Mouse (Mus musculus) forebrain, embryonic 16.5 days (tissue): Measurements from ENCODE around the gene Cap2. TPM values are rescaled to one million over a fixed set of nuclear protein-coding genes. Genes with fewer than 3 reads are reported as not detected.
A peak's percentile ranks its signal among the peaks of the same experiment; 100 is the strongest.

Source experiments
- ATAC-seq: fragments of 200-750 bp; cut with Nextera tagmentation; 2 replicates; pipeline ENCODE4 v1.8.0; 2017; ENCODE audit warnings: mild to moderate bottlenecking, moderate library complexity
- H3K27ac ChIP-seq: fragments of 300-500 bp; sonication (generic); 2 replicates; pipeline ENCODE4 v1.5.1; 2014; ENCODE audit warnings: low read length, control low read depth
- H3K27me3 ChIP-seq: fragments of 300-500 bp; sonication (generic); replicated peaks from 2 replicates; pipeline ENCODE4 v1.6.1; 2014; ENCODE audit warnings: low read length; ENCODE audit not compliant: control insufficient read depth, insufficient read depth
- H3K36me3 ChIP-seq: fragments of 300-500 bp; sonication (generic); 2 replicates; pipeline ENCODE4 v1.6.1; 2014; ENCODE audit not compliant: control insufficient read depth, insufficient read depth
- H3K4me1 ChIP-seq: fragments of 300-500 bp; sonication (generic); replicated peaks from 2 replicates; pipeline ENCODE4 v1.6.1; 2014; ENCODE audit warnings: low read length; ENCODE audit not compliant: control insufficient read depth, insufficient read depth
- H3K4me2 ChIP-seq: fragments of 300-500 bp; sonication (generic); 2 replicates; pipeline ENCODE4 v1.6.1; 2014; ENCODE audit warnings: mild to moderate bottlenecking, low read length, control low read depth
- H3K4me3 ChIP-seq: fragments of 300-500 bp; sonication (generic); replicated peaks from 2 replicates; pipeline ENCODE4 v1.5.1; 2014; ENCODE audit warnings: mild to moderate bottlenecking, low read length, control low read depth
- H3K9ac ChIP-seq: fragments of 300-500 bp; sonication (generic); replicated peaks from 2 replicates; pipeline ENCODE4 v1.6.1; 2014; ENCODE audit warnings: low read depth, low read length, control low read depth
- H3K9me3 ChIP-seq: fragments of 300-500 bp; sonication (generic); 2 replicates; pipeline ENCODE4 v1.6.1; 2016; ENCODE audit warnings: low read length; ENCODE audit not compliant: control insufficient read depth
- WGBS: fragments of 180-500 bp; shearing (Covaris S2); extraction: QIAGEN DNeasy Blood & Tissue Kit; methylation state at CpG from one replicate; pipeline ENCODE4 v1.1.7; 2014; 5-methylcytosine and 5-hydroxymethylcytosine counted together
- polyA plus RNA-seq: library from polyadenylated mRNA; unstranded; fragments of >200 nt; fragmentation: Nextera tagmentation; extraction: Ambion mirVana; gene quantifications from 2 replicates; pipeline ENCODE4 v1.2.1, GENCODE M21; 2015

Cap2 gene
- polyA plus RNA-seq, 1 experiment from 2014 or later, result 15.6 TPM

DNA sequence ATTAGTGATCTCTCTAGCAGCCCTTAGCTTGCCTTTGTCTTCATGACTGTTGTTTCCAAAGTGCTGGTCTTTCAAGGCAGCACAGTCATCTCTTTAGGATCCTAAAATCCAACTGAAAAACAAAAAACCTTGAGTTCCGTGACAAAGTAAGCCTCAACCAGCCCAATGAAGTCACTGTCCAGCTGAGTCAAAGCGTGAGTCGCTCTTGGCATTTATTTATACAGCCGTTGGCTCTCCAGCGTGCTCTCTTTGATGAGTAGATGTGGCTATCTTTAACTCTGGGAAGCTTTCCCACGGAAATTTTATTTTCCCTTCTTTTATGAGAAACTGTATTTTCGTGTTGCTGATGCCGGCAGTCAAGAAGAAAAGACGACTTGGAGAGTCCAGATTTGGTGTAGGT, 125.0 kb downstream of the Cap2 start:
- peaks cover 8% of the 10 kb centered on the region for H3K4me1 ChIP-seq
- WGBS, result 87% methylated on average over 9 of the region's 9 CpGs
- no peak overlapping the region for H3K4me3 ChIP-seq

DNA sequence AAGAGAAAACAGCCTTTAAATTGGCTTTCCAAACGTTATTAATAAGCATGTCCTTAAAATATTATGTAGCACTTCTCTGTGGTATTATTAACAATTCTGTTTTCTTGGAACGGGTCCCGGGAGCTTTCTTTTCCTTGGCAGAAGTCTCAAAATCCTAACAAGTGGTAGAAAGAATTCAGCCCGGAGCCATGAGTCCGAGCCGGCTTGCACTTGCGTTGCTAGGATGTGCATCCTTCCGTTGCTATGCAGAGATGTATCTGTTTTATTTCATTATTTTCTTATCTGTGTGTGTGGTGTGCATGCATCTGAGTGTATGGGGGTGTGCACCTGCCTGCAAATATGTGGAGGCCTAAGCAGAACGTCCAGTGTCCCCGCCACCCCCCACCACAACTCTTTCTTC, 126.2 kb downstream of the Cap2 start:
- H3K4me1 ChIP-seq, result peaks cover 8% of the 10 kb centered on the region

More for the DNA sequence above, 125.0 kb downstream of the Cap2 start:
- H3K27me3 ChIP-seq, result no peaks in the 10 kb centered on the region
- no peak overlapping the region for H3K9ac ChIP-seq
- H3K9me3 ChIP-seq, result no peaks in the 10 kb centered on the region
- no peaks in the 10 kb centered on the region for H3K36me3 ChIP-seq
- H3K27ac ChIP-seq, result no peak overlapping the region
- H3K4me2 ChIP-seq, result no peak overlapping the region
- ATAC-seq, result no peak

DNA sequence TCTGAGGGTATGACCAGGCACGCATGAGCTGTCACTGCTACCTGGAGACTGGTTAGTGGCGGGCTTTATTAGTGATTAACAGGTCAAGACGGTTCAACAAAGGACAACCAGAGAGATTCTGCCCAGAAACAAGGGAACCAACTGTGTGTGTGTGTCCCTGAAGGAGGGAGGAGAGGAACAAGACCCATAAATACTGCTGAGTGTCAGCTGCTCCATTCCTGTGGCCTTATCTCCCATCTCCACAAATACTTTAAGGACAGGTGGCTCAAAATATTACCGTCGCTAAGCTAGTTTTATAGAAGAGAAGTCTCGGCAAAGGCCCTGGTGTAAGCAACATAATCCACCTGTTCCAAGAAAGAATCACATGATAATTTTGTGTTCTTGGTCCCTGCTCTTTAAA, 127.7 kb downstream of the Cap2 start:
- no peak overlapping the region for H3K4me2 ChIP-seq
- H3K36me3 ChIP-seq, result no peaks in the 10 kb centered on the region
- ATAC-seq, result no peak
- no peak overlapping the region for H3K9ac ChIP-seq
- H3K9me3 ChIP-seq, result no peaks in the 10 kb centered on the region
- H3K27me3 ChIP-seq, result no peaks in the 10 kb centered on the region
- WGBS, result 96% methylated on average over 6 of the region's 6 CpGs
- H3K4me3 ChIP-seq, result no peak overlapping the region
- H3K27ac ChIP-seq, result no peak overlapping the region
- peaks cover 21% of the 10 kb centered on the region for H3K4me1 ChIP-seq

More for the DNA sequence above, 126.2 kb downstream of the Cap2 start:
- no peak overlapping the region for H3K27ac ChIP-seq
- H3K36me3 ChIP-seq, result no peaks in the 10 kb centered on the region
- ATAC-seq, result peak; percentile 71; the same call in 1 of the 2 replicates
- no peak overlapping the region for H3K4me2 ChIP-seq
- WGBS, result 41% methylated on average over 10 of the region's 10 CpGs
- H3K9ac ChIP-seq, result no peak overlapping the region
- H3K9me3 ChIP-seq, result no peaks in the 10 kb centered on the region
- no peaks in the 10 kb centered on the region for H3K27me3 ChIP-seq
- no peak overlapping the region for H3K4me3 ChIP-seq

DNA sequence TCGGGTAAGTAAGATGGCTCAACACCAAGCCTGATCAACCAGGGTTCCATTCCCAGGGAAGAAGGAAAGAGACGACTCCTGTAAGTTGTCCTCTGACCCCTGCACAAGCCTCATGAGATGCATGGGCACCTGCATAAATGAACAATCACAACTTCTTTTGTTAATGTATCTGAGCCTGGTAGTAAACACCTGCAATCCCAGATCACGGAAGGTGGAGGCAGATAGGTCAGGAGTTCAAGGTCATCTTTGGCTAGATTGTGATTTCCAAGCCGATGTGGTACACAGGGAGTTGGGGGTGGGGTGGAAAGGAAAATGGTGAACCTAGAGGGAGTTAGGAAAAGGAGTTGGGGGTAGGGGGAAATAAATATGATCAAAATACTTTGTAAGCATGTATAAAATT, 131.1 kb downstream of the Cap2 start:
- Histone ChIP-seq H3K4me1 (peaks cover 19% of the 10 kb centered on the region), H3K9me3 (peaks cover 3% of the 10 kb centered on the region; the same call in 1 of the 2 replicates), H3K4me3 (no peak overlapping the region), H3K36me3 (no peaks in the 10 kb centered on the region), H3K4me2 (no peak overlapping the region), H3K27me3 (no peaks in the 10 kb centered on the region), H3K27ac (no peak overlapping the region), H3K9ac (no peak overlapping the region)
- WGBS, result 58% methylated on average over 4 of the region's 4 CpGs
- no peak for ATAC-seq

DNA sequence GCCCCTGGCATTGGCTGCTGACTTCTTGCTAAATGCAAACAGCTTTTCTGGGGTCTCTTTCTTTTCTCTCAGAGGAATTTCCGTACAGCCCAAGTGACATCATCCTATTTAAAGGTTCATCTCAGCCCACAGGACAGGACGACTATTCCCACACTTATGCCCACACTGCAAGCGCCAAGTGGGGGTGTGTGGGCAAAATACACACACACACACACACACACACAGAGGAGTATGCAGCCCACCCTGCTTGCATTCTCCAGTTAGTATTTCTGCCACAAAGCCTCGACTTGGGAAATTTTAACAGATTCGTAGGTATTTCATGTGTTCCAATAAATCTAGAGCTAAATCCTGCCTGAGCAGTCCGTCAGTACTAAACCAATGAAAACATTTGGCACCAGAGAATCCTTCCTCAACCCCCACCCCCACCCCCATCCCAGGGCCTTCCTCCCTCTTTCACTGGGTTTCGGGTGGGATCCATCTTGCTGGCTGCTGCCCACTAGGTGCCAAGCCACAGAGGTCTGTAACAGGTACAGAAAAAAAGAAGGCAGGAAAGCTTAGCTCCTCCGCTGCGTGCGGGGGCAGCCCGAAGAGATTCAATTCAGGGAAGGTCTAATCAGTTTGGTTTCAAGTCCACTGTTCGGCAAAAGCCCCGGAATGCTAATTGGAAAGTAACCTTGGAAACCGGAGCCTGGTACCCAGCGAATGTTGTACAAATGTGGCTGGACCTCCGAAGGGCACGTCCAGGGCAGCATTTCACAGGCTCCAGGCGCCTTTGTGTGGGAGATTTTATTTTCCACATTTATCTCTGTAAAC, 131.9 kb downstream of the Cap2 start:
- H3K36me3 ChIP-seq, result no peaks in the 10 kb centered on the region
- H3K9me3 ChIP-seq, result peaks cover 3% of the 10 kb centered on the region; the same call in 1 of the 2 replicates
- H3K27ac ChIP-seq, result peak overlapping the region; percentile 83
- H3K4me1 ChIP-seq, result peaks cover 15% of the 10 kb centered on the region
- no peaks in the 10 kb centered on the region for H3K27me3 ChIP-seq
- peak overlapping the region; percentile 48 for H3K9ac ChIP-seq
- H3K4me2 ChIP-seq, result peak overlapping the region; percentile 54
- peak; percentile 85 for ATAC-seq
- WGBS, result 6% methylated on average over 18 of the region's 18 CpGs
- peak overlapping the region; percentile 31 for H3K4me3 ChIP-seq

DNA sequence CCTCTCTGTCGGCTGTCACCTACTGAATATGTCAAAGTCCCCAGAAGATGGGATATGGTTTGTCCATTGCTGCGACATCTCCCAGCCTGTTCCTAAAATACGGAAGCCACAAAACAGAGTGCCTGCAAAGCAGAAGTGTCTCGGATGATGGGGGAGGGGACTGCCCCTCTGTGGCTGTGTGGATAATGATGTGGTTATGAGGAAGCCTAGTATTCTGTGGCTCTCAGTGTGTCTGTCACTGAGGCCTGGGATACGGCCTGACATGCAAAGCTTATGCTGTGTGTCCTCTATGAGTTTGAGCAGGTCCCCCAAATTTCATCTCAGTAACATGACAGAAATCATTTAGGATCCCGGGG, 132.5 kb downstream of the Cap2 start:
- WGBS, result 7% methylated on average over 6 of the region's 6 CpGs
- peak overlapping the region; percentile 31 for H3K4me3 ChIP-seq
- H3K4me1 ChIP-seq, result peaks cover 15% of the 10 kb centered on the region
- H3K27ac ChIP-seq, result peak overlapping the region; percentile 83
- no peaks in the 10 kb centered on the region for H3K27me3 ChIP-seq
- peaks cover 3% of the 10 kb centered on the region; the same call in 1 of the 2 replicates for H3K9me3 ChIP-seq
- H3K36me3 ChIP-seq, result no peaks in the 10 kb centered on the region
- H3K4me2 ChIP-seq, result peak overlapping the region; percentile 54
- peak overlapping the region; percentile 48; the same call in 1 of the 2 replicates for H3K9ac ChIP-seq
- ATAC-seq, result peak; percentile 84

DNA sequence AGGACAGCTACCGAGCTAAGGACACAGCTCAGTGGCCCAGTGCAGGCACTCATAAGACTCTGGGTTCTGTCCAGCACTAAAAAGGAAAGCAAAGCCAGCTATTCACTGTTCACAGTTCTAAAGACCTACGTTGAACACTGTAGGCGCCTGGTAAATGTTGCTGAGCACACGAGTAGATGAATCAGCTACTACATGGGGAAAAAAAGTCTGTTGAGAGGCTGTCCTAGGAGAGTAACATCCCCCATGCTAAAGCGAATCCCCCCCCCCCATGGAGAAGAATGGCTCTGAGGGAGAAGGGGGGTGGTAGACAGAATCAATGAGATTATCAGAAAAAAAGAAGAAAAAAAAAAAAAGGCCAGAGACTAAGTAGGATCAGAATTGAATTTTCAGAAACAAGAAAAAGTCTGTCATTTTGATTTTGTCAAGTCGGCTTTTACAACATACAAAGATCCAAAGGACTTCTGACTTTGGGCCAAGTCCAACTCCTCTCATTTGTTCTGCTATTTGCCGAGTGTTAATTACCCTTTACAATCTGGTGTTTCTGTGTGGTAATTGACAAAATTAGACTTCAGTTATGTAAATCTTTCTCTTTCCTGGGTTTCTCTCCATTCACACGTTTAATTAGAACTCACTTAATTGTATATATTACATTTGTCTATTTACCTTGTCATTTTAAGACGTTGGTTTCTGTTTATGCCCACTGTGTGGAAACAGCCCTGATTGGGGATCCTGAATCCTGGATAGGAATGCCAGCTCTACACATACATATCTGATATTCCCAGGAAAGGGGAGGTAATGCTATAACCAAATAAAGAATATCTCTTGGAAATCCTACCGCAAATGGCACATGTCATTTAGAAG, 139.2 kb downstream of the Cap2 start:
- Histone ChIP-seq H3K4me1 (peaks cover 4% of the 10 kb centered on the region; the same call in 1 of the 2 replicates), H3K9ac (no peak overlapping the region), H3K36me3 (no peaks in the 10 kb centered on the region), H3K27ac (peak overlapping the region; percentile 70), H3K4me3 (no peak overlapping the region), H3K4me2 (no peak overlapping the region), H3K9me3 (peaks cover 7% of the 10 kb centered on the region), H3K27me3 (no peaks in the 10 kb centered on the region; the same call in 1 of the 2 replicates)
- ATAC-seq, result peak; percentile 88
- WGBS, result 37% methylated on average over 10 of the region's 10 CpGs

DNA sequence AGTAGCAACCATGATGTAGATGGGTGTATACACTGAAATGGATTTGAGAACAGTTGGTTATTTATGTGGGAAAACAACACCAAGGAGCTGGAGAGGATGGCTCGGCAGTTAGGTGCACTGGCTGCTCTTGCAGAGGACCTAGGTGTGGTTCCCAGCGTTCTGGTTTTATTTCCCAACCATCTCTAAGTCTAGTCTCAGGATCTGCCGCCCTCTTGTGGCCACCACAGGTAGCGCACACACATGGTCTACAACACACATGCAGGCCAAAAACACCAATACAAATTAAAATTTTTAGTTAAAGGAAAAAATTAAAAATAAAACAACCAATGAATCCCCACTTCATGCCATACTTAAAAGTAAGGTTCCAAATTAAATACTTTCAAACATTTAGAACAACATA, 140.7 kb downstream of the Cap2 start:
- peaks cover 7% of the 10 kb centered on the region for H3K9me3 ChIP-seq
- no peak overlapping the region for H3K4me2 ChIP-seq
- H3K27ac ChIP-seq, result no peak overlapping the region
- no peak for ATAC-seq
- no peak overlapping the region for H3K9ac ChIP-seq
- H3K4me1 ChIP-seq, result peaks cover 4% of the 10 kb centered on the region; the same call in 1 of the 2 replicates
- H3K4me3 ChIP-seq, result no peak overlapping the region
- no peaks in the 10 kb centered on the region for H3K36me3 ChIP-seq
- WGBS, result 89% methylated on average over 4 of the region's 4 CpGs
- H3K27me3 ChIP-seq, result no peaks in the 10 kb centered on the region; the same call in 1 of the 2 replicates

DNA sequence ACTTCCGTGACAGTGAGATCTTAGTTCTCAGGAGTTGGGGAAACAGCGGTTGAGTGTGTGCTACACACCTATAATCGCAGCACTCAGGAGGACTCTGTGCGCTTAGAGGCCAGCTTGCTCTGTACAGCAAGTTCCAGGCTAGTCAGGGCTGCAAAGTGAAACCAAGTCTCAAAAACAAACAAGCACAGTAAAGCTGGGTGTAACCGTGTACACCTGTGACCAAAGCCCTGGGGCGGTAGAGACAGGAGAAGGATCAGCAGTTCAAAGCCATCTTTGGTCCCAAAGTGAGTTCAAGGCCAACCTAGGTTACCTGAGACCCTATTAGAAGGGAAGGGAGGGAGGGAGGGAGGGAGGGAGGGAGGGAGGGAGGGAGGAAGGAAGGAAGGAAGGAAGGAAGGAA, 142.5 kb downstream of the Cap2 start:
- peaks cover 4% of the 10 kb centered on the region; the same call in 1 of the 2 replicates for H3K9me3 ChIP-seq
- H3K9ac ChIP-seq, result no peak overlapping the region
- H3K4me2 ChIP-seq, result no peak overlapping the region
- no peaks in the 10 kb centered on the region; the same call in 1 of the 2 replicates for H3K27me3 ChIP-seq
- H3K4me1 ChIP-seq, result peaks cover 4% of the 10 kb centered on the region; the same call in 1 of the 2 replicates
- H3K36me3 ChIP-seq, result no peaks in the 10 kb centered on the region
- ATAC-seq, result no peak
- 94% methylated on average over 6 of the region's 6 CpGs for WGBS
- no peak overlapping the region for H3K27ac ChIP-seq
- H3K4me3 ChIP-seq, result no peak overlapping the region
